Mouse (Mus musculus) kidney, adult 2 months (tissue): ENCODE data around the gene Cd180.

Experiments
- CTCF ChIP-seq: fragments of 200-500 bp; conservative IDR thresholded peaks from 2 replicates; pipeline ENCODE4 v1.5.1; 2011; ENCODE audit warnings: low read depth, mild to moderate bottlenecking, control low read depth, low read length, moderate library complexity, mixed read lengths; ENCODE audit not compliant: insufficient read depth, insufficient read length
- POLR2A ChIP-seq: fragments of 200-500 bp; IDR thresholded peaks from one replicate; pipeline ENCODE4 v1.6.1; 2011; ENCODE audit warnings: low read depth, low read length, control low read depth

GRCm38 (mm10) chr13:102652303-102652889 lies 41.0 kb upstream of the Cd180 start:
- no peak for TF ChIP-seq CTCF
- no peak for TF ChIP-seq POLR2A
